Mouse (Mus musculus) testis, adult 10 weeks (tissue): Measurements from ENCODE around the gene Abhd16b. TPM values are rescaled to one million over a fixed set of nuclear protein-coding genes. Genes with fewer than 3 reads are reported as not detected.

ENCODE experiments used
- polyA plus RNA-seq: library from polyadenylated mRNA; stranded (reverse); fragments of 350-450 nt; fragmentation: Illumina TruSeq; extraction: RNeasy Lipid Tissue Mini Kit (QIAGEN cat#74804); gene quantifications from one replicate; pipeline ENCODE4 v1.2.3, GENCODE M21; 2014; ENCODE audit warnings: low read depth, low replicate concordance

The Abhd16b gene
- 9.6 TPM for polyA plus RNA-seq

DNA sequence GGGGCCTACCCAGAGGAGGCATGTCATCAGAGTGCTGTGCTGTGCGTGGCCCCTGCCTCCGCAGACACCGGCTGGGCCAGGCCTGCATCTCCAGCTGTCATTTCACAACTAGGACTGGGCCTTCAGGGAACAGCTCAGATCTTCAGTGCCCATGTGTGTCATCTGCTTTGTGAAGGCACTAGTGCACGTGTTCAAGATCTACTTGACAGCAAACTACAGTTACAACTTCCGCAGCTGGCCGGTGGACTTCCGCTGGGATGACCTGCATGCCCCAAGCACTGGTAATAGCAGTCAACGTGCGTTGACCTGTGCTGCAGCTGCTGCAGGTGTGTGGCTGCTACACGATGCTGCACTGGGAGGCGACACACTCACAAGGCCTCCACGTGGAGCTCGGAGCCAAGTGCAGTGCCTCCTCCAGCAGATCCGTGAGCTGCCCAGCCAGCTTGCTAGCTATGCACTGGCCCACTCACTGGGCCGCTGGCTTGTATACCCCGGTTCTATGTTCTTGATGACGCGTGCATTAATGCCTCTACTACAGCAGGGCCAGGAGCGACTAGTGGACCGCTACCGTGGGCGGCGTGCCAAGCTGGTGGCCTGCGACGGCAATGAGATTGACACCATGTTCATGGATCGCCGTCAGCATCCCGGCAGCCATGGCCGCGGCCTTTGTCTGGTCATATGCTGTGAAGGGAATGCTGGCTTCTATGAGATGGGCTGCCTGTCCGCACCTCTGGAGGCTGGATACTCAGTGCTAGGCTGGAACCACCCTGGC lies at the start of gene Abhd16b:
Gene Abhd16b, plus strand, starts transcription at position 51 of the 772 bp plus-strand sequence.

GRCm38 (mm10) chr2:181459153-181459672 lies 33.8 kb upstream of the Abhd16b start, which contains the start of gene Zbtb46:
Gene Zbtb46, minus strand, starts transcription at chr2:181459426.

GRCm38 (mm10) chr2:181496831-181497547 lies 4.0 kb downstream of the Abhd16b start, which contains the start of gene Tpd52l2:
Gene Tpd52l2, plus strand, starts transcription at chr2:181497142.

DNA sequence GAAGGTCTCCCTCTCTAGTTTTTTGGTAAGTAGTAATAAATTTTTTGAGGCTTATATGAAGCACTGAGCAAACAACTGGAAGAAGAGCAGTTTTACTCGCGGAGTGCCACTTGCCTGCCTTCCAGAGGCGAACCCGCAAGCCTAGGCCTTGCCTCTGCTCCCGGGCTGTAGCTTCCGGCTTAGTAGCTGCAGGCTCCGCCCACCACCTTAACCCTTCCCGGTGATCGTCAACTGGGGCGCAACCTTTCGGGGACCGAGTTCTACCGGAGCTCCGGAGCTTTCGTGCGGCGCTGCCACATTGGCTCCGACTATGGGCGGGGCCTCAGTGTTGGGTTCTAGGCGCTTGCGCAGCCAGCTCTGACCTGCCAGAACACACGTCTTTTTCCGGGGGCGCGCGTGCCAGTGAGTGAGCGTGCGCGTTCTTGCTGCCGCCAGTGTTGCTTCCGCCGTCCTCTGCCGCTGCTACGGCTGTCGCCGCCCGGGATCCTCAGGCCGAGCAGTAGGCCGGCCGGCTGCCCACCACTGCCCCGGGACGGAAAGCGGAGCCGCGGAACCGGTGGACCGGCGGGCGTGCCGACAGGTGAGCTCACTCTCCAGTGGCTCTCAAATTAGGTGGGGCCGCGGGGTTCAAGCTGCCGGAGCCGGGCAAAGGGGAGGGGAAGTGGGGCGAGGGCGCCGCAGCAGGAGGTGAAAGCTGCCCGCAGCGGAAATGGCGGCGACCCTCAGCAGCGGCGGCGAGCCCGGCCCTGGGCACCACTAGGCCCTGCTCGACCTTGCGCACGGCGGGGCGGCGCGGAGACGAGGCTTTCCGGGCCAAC lies 27.3 kb downstream of the Abhd16b start, which contains the start of gene Dnajc5:
Gene Dnajc5, plus strand, starts transcription at position 368 of the 818 bp plus-strand sequence.

Other genes with a start within 250 kb of the Abhd16b start
- 3.8 TPM for gene Gmeb2, start 205.2 kb upstream of the Abhd16b start, polyA plus RNA-seq
- gene Stmn3, start 178.7 kb upstream of the Abhd16b start, polyA plus RNA-seq = not detected
- gene Rtel1, start 173.5 kb upstream of the Abhd16b start, polyA plus RNA-seq = 22.7 TPM
- 0.88 TPM for gene Zgpat, start 128.3 kb upstream of the Abhd16b start, polyA plus RNA-seq
- 36.4 TPM for gene Arfrp1, start 127.8 kb upstream of the Abhd16b start, polyA plus RNA-seq
- 0.50 TPM for gene Lime1, start 113.1 kb upstream of the Abhd16b start, polyA plus RNA-seq
- gene Zbtb46, start 33.8 kb upstream of the Abhd16b start, polyA plus RNA-seq = 2.3 TPM
- gene Tpd52l2, start 3.9 kb downstream of the Abhd16b start, polyA plus RNA-seq = 13.2 TPM
- gene Dnajc5, start 27.3 kb downstream of the Abhd16b start, polyA plus RNA-seq = 16.9 TPM
- gene Uckl1, start 91.7 kb downstream of the Abhd16b start, polyA plus RNA-seq = 6.7 TPM
- 25.6 TPM for gene Prpf6, start 98.7 kb downstream of the Abhd16b start, polyA plus RNA-seq
- gene Zfp512b, start 99.6 kb downstream of the Abhd16b start, polyA plus RNA-seq = 13.4 TPM
- 14.0 TPM for gene Samd10, start 106.0 kb downstream of the Abhd16b start, polyA plus RNA-seq
- gene Gm29797, start 163.8 kb downstream of the Abhd16b start, polyA plus RNA-seq = not detected
- gene Sox18, start 178.4 kb downstream of the Abhd16b start, polyA plus RNA-seq = 0.13 TPM
- 73.6 TPM for gene Tcea2, start 187.1 kb downstream of the Abhd16b start, polyA plus RNA-seq
- 8.8 TPM for gene Rgs19, start 200.8 kb downstream of the Abhd16b start, polyA plus RNA-seq
- 0.90 TPM for gene Lkaaear1, start 205.2 kb downstream of the Abhd16b start, polyA plus RNA-seq
- 2.3 TPM for gene Oprl1, start 221.8 kb downstream of the Abhd16b start, polyA plus RNA-seq